Mouse (Mus musculus): ENCODE data around the gene Gcfc2.

Gcfc2 gene

DNA sequence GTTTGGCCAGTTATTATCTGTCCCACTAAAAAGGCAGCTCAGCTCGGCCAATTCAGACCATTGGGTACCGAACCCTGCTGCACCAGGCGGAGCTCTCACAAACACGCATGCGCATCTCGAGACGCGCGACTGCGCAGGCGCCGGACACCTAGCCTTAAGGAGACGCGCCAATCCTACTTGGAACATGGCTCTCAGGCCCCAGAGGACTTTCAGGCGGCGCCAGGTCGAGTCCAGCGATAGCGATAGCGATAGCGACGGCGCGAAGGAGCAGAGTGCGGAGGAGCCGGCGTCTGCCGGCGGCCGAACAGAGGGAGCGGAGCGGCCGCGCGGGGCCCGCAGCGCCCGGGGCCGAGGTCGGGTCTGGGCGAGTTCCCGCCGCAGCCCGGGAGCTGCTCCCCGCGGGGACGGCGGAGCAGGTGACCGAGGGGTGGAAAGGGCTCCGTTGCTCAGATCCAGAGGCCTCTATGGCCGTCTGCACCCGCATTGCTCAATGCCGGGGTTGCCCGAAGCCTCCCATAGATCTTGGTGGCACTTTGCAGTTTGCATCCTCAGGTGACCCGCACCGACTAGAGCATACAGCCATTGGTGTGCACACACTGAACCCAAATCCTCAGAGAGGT, at the start of gene Gcfc2:
Gcfc2 (plus strand) TSS at position 147 of the 620 bp plus-strand sequence.
- peak; percentile 96 for DNase-seq (ENCODE audit: low read depth, low spot score)

DNA sequence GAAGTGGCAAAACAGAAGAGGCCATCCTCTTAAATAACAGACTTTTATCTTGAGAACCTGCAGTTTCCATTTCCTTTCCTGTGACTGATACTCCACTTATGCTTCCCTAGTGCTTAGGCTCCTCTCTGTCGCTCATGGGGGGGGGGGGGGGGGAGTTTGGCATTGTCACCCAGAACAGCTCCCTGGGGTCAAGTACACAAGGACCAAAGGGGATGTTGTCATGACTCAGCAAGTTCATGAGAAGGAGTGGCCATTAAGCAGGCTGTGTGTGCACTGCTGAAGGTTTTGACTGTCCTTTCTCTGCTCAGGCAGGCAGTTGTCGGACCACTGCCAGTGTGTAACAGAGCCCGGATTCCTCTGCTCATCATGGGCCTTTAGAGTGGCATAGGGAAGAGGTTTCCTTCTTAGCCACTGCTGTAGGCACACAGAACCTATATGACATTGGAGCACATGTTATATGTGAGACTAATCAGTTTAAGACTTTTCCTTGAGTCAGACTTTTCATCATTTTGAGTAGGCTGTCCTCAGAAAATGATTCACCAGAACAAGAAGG, 27.7 kb upstream of the Gcfc2 start:
- no peak for DNase-seq (ENCODE audit: low read depth, low spot score)

- no peak for DNase-seq (ENCODE audit: low read depth, low spot score)
Observed at GRCm38 (mm10) chr6:81910302-81910855, 13.1 kb upstream of the Gcfc2 start.

DNA sequence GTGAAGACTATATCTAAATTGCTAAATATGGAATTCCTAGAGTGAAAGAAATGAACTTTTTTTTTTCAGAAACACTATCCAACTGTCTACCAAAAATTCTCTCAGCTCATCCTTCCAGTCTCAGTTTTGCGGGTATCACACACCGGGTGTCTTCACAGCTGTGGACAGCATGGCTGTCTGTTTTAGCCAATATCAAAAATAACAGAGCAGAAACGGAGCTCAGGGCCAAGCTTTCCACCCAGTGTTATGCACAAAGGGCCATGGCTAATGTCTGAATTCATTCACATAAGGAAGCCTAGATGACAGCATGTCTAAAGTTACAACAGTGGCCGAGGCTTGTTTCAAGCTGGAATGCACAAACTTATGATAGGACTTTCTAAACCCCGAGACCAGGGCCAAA, 12.2 kb upstream of the Gcfc2 start:
- no peak for DNase-seq (ENCODE audit: low read depth, low spot score)

GRCm38 (mm10) chr6:81911713-81912112, 11.8 kb upstream of the Gcfc2 start:
- DNase-seq (ENCODE audit: low read depth, low spot score) = no peak

GRCm38 (mm10) chr6:81912177-81912576, 11.3 kb upstream of the Gcfc2 start:
- no peak for DNase-seq (ENCODE audit: low read depth, low spot score)

DNA sequence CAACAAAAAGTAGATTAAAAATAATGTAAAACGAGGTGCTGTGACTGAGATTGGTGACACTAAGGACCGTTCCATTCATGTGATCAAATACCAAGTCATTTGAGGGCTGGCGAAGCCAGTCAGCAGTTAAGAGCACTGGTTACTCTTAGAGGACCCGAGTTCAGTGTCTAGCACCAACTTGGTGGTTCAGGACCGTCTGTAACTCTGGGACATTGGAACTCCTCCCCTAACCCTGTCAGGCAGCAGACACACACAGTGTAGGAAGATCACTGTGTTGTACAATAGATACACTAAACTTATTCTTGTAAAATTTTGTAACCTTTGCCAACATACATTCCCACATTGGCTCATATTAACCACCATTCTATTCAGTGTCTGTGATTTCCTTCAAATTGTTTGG, 835 bp downstream of the Gcfc2 start:
- no peak for DNase-seq (ENCODE audit: low read depth, low spot score)

DNA sequence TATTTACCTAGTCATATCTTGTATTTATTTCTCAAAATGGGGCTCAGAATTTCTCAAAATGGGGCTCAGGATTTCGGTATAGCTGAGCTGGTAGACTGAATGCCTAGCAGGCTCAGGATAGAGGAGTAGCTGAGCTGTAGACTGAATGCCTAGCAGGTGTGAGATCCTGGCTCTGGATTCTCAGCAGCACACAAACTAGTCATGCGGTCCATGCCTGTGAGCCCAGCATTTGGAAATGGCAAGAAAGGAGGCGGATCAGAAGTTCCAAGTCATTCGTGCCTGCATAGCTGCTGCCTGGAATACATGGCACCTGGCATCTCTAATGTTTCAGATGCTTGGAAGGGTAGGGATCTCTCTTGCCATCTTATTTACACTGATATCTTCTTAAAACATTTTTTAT, 5.9 kb downstream of the Gcfc2 start:
- DNase-seq (ENCODE audit: low read depth, low spot score) = no peak

DNA sequence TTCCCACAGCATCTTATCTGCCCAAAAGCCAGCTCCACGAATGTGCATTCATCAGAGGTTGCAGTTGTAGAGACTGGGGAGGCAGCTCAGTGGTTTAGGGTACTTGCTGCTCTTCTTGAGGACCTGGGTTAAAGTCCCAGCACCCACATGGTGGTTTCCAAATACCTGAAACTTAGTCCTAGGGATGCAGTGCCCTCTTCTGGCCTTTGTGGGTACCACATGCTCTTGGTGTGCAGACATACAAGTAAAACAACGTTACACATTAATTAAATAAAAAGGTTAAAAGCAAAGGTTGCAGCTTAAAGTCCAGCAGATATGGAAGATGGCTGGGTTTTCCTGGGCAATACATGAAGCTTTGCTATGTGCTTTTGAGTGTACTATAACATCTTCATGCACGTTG, 9.8 kb downstream of the Gcfc2 start:
- no peak for DNase-seq (ENCODE audit: low read depth, low spot score)

DNA sequence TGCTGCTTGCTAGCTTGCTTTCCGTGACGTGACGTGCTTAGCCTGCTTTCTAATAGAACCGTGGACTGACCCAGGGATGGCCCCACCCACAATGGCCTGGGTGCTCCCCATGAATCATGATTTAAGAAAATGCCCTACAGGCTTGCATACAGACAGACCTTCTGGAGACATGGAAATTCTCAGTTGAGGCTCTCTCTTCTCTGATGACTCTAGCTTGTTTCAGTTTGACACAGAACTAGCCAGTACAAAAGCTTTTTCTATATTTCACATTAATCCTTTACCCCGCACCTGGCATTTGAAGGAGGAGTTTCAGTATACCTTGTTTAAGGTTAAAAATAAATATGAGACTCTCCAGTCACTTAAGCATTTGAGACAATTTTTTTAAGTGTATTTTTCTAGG, 18.2 kb downstream of the Gcfc2 start:
- no peak for DNase-seq (ENCODE audit: low read depth, low spot score)

- DNase-seq (ENCODE audit: low read depth, low spot score) = no peak
Observed at GRCm38 (mm10) chr6:81943281-81943680, 19.8 kb downstream of the Gcfc2 start.

DNA sequence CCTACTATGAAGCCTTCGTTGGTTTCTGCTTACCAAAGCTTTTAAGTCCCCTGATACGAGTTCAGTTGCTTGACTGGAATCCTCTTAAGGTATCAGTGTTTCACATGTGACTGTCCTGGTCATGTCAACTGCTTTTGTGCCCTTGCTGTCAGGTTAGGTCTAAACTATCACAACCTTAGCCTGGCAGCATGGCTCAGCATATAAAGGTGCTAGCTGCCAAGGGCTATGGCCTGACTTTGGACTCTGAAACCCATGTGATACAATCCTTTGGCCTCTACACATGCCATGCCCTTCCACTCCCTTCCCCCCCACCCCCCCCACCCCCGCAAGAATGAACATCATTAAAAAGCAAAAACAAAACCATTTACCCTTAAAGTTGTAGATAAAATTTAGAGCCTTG, 21.0 kb downstream of the Gcfc2 start:
- no peak for DNase-seq (ENCODE audit: low read depth, low spot score)

GRCm38 (mm10) chr6:81946906-81947305, 23.4 kb downstream of the Gcfc2 start:
- no peak for DNase-seq (ENCODE audit: low read depth, low spot score)

GRCm38 (mm10) chr6:81955133-81955532, 31.7 kb downstream of the Gcfc2 start:
- no peak for DNase-seq (ENCODE audit: low read depth, low spot score)

- peak; percentile 30 for DNase-seq (ENCODE audit: low read depth, low spot score)
Observed at GRCm38 (mm10) chr6:81956399-81956798, 32.9 kb downstream of the Gcfc2 start.

DNA sequence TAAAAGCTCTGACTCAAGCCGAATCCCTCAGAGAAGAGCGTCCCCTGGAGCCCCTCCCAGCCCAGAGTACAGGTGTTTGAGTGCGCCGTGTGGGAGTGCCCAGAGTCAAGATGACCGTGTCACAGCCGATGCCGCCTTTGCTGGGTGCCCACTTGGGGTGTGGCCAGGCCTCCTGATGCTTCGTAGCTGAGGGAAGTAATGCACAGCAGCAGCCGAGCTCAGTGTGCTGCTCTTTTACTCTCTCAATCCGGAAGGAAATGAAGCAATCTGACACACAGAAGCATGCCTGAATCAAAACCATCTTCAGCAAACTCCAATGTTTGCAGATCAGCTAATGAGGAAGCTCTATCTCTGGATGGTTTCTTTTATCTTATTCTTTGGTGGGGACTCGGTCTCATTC, 34.5 kb downstream of the Gcfc2 start:
- DNase-seq (ENCODE audit: low read depth, low spot score) = no peak

GRCm38 (mm10) chr6:81959866-81960265, 36.4 kb downstream of the Gcfc2 start:
- no peak for DNase-seq (ENCODE audit: low read depth, low spot score)

- DNase-seq (ENCODE audit: low read depth, low spot score) = no peak
Observed at GRCm38 (mm10) chr6:81960284-81960683, 36.8 kb downstream of the Gcfc2 start.

DNA sequence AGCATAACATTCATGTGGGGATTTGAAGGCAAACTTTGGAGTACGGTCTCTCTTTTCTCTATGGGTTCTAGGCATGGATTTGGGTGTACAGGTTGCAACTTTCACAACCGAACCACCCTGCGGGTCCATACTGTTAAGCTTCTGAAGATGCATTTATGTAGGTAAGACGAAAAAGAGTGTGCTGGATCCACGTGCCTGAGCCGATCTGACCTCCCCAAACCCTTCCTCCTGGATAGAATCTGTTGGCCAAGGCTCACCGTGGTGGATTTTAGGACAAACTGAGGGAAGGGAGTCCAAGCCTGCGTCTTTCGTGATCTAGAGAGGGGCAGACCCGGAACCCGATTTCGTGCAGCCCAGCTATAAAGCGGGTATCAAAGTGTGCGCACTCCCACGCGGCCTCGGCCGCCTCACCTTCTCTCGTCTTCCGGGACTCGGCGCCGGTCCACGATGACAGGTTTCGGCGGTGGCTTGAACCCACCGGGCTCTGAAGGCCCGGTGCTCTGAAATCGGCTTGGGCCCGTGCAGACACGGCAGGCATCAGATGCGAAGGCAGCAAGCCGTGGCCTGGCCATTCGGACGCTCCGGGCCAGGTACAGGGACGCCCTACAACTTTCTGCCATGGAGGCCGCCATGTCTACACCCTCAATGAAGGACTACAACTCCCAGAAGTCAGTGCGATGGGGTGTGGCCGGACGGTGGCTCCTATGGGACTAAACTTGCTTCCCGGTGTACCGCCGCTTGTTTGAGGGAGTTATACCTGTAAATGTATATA, 42.0 kb downstream of the Gcfc2 start, which contains the start of gene Mrpl19:
Mrpl19 (minus strand) TSS at position 663 of the 772 bp plus-strand sequence.
- peak; percentile 85 for DNase-seq (ENCODE audit: low read depth, low spot score)

DNA sequence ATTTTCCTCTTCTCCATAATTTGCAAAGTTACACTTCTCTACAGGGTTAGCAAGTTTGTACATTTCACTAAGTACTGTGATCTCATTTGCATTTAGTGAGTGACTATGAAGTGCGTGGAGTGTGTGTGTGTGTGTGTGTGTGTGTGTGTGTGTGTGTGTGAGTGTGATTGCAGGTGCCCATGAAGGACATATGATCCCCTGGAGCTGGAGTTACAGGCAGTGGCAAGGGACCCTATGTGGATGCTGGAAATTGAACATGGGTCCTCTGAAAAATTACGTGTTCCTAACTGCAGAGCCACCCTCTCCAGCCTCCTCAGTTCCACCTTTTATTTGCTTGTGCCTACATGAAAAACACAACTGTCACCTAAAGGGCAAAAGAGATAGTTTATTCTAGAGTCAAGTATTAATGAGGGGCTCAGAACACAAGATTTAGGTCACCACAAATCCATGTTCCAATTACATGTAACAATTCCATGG, 42.6 kb downstream of the Gcfc2 start:
- DNase-seq (ENCODE audit: low read depth, low spot score) = no peak

DNA sequence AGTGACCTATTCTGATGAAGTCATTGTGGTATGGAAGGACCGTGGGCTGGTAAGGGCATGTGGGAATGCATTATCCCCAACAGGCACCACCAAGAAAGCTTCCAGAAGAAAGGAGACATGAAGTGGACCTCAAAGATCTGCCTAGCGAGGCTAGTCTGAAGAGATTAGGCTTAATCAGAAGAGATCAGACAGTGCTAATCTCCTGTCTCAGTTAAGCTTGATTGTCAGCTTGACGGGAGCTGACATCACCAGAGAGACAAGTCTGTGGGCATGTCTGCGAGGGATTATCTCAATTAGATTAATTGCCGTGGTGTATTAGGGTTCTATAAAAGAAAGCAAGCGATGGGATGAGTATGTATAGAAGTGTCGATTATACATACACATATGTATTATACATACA, 47.7 kb downstream of the Gcfc2 start:
- no peak for DNase-seq (ENCODE audit: low read depth, low spot score)

GRCm38 (mm10) chr6:81972595-81972994, 49.1 kb downstream of the Gcfc2 start:
- no peak for DNase-seq (ENCODE audit: low read depth, low spot score)

All from forelimb bud, embryonic 11.5 days (tissue).